Mouse (Mus musculus): ENCODE measurements at regions not wholly inside any gene's neighbourhood (a gene's known extent, or its start where the extent isn't known, plus 50 kb on each side); places are given as distances from the start of the nearest gene placed in this dataset.
"Not testable (repeated sequence)": the region's sequence is repeated elsewhere in the genome, so short reads cannot be mapped to it uniquely, and the experiment has no call there.

DNA sequence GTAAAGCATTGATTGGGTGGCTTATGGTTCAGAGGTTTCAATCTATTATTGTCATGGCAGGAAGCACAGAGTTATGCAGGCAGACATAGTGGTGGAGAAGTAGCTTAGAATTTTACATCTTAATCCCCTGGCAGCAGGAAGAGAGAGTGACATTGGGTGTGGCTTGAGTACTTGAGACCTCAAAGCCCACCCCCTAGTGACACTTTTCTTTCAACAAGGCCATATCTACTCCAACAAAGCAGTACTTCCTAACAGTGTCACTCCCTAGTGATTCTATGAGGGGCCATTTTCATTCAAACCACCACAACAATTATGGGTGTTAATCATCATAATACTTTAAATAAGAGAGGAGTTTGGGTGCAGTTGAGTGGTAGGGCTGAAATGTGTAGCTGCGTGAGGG is 195.8 kb upstream of the Oprm1 start:
- Histone ChIP-seq H3K9ac (ENCODE audit: low read depth, low read length) (no peak overlapping the region), H3K4me3 (ENCODE audit: insufficient read depth, low read depth, low read length) (no peak overlapping the region), H3K36me3 (ENCODE audit: control insufficient read depth, insufficient read depth, low read length) (no peaks in the 10 kb centered on the region), H3K4me1 (ENCODE audit: control insufficient read depth, insufficient read depth, low read length) (no peaks in the 10 kb centered on the region), H3K79me2 (ENCODE audit: control insufficient read depth, insufficient read depth, low read length) (no peaks in the 10 kb centered on the region), H3K27me3 (ENCODE audit: control insufficient read depth, insufficient read depth, low read length) (no peaks in the 10 kb centered on the region), H3K27ac (replicated peaks; ENCODE audit: insufficient read depth, low read depth, low read length) (no peak overlapping the region)
- no peak for DNase-seq (ENCODE audit: extremely low read depth, low read depth, low spot score)
- TF ChIP-seq CTCF (IDR thresholded peaks at IDR 0.05; ENCODE audit: low read depth, low read length) = no peak
- 94% methylated on average over 1 of the region's 1 CpGs for WGBS

DNA sequence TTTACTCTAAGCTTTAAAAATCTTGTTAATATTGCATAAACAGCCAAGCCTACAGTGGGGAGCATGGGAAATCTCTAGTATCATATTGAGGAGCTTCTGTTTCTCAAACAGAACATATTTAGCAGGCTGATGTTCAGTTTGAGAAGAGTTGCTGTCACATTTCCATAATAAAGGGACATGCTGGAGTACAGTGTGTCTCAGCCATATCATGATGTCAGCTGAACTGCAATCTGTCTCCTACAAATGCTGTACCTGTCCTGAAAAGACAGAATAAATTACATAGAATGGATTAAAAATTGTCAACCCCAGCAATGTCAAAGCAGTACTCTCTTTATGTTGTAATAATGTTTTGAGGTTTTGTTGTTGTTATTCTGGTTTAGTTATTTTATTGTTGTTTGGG is 179.7 kb upstream of the Oprm1 start:
- no peaks in the 10 kb centered on the region for H3K27me3 ChIP-seq (ENCODE audit: control insufficient read depth, insufficient read depth, low read length)

GRCm38 (mm10) chr10:6585821-6586220 is 172.5 kb upstream of the Oprm1 start:
- H3K27ac ChIP-seq (replicated peaks; ENCODE audit: insufficient read depth, low read depth, low read length); H3K27me3 ChIP-seq (ENCODE audit: control insufficient read depth, insufficient read depth, low read length); H3K79me2 ChIP-seq (ENCODE audit: control insufficient read depth, insufficient read depth, low read length); H3K4me3 ChIP-seq (ENCODE audit: insufficient read depth, low read depth, low read length); H3K36me3 ChIP-seq (ENCODE audit: control insufficient read depth, insufficient read depth, low read length); H3K4me1 ChIP-seq (ENCODE audit: control insufficient read depth, insufficient read depth, low read length); DNase-seq (ENCODE audit: extremely low read depth, low read depth, low spot score); H3K9ac ChIP-seq (ENCODE audit: low read depth, low read length): not testable (repeated sequence)

More for the DNA sequence above, 179.7 kb upstream of the Oprm1 start:
- Histone ChIP-seq H3K4me1 (ENCODE audit: control insufficient read depth, insufficient read depth, low read length) (no peaks in the 10 kb centered on the region), H3K4me3 (ENCODE audit: insufficient read depth, low read depth, low read length) (no peak overlapping the region), H3K36me3 (ENCODE audit: control insufficient read depth, insufficient read depth, low read length) (no peaks in the 10 kb centered on the region), H3K9ac (ENCODE audit: low read depth, low read length) (no peak overlapping the region), H3K79me2 (ENCODE audit: control insufficient read depth, insufficient read depth, low read length) (no peaks in the 10 kb centered on the region), H3K27ac (replicated peaks; ENCODE audit: insufficient read depth, low read depth, low read length) (no peak overlapping the region)
- DNase-seq (ENCODE audit: extremely low read depth, low read depth, low spot score) = no peak
- TF ChIP-seq POLR2A (IDR thresholded peaks at IDR 0.05; ENCODE audit: extremely low read depth, insufficient read depth, low read length) = no peak

GRCm38 (mm10) chr10:6590211-6590610 is 168.1 kb upstream of the Oprm1 start:
- Histone ChIP-seq H3K4me1 (ENCODE audit: control insufficient read depth, insufficient read depth, low read length) (no peaks in the 10 kb centered on the region), H3K79me2 (ENCODE audit: control insufficient read depth, insufficient read depth, low read length) (no peaks in the 10 kb centered on the region), H3K4me3 (ENCODE audit: insufficient read depth, low read depth, low read length) (no peak overlapping the region), H3K36me3 (ENCODE audit: control insufficient read depth, insufficient read depth, low read length) (no peaks in the 10 kb centered on the region), H3K27me3 (ENCODE audit: control insufficient read depth, insufficient read depth, low read length) (no peaks in the 10 kb centered on the region), H3K9ac (ENCODE audit: low read depth, low read length) (no peak overlapping the region), H3K27ac (replicated peaks; ENCODE audit: insufficient read depth, low read depth, low read length) (no peak overlapping the region)
- DNase-seq (ENCODE audit: extremely low read depth, low read depth, low spot score) = no peak
- TF ChIP-seq CTCF (IDR thresholded peaks at IDR 0.05; ENCODE audit: low read depth, low read length) = no peak
- TF ChIP-seq POLR2A (IDR thresholded peaks at IDR 0.05; ENCODE audit: extremely low read depth, insufficient read depth, low read length) = no peak
- 82% methylated on average over 6 of the region's 6 CpGs for WGBS

DNA sequence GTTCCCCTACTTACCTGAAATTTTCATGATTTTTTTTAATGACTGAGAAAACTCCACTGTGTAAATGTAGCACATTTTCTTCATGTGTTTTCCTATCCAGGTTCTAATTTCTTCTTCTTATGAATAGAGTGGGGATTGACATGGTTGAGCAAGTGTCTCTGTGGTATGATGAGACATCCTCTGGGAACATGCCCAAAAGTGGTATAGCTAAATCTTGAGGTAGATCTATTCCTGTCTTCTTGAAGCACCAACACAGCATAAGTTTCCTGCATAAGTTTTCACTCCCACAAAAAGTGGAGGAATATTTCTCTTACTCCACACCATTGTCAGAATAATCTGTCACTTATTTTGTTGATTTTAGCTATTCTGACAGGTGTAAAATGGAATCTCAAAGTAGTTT is 161.1 kb upstream of the Oprm1 start:
- no peak for DNase-seq (ENCODE audit: extremely low read depth, low read depth, low spot score)
- Histone ChIP-seq H3K36me3 (ENCODE audit: control insufficient read depth, insufficient read depth, low read length) (no peaks in the 10 kb centered on the region), H3K9ac (ENCODE audit: low read depth, low read length) (no peak overlapping the region), H3K4me1 (ENCODE audit: control insufficient read depth, insufficient read depth, low read length) (no peaks in the 10 kb centered on the region), H3K4me3 (ENCODE audit: insufficient read depth, low read depth, low read length) (no peak overlapping the region), H3K79me2 (ENCODE audit: control insufficient read depth, insufficient read depth, low read length) (no peaks in the 10 kb centered on the region), H3K27ac (replicated peaks; ENCODE audit: insufficient read depth, low read depth, low read length) (no peak overlapping the region), H3K27me3 (ENCODE audit: control insufficient read depth, insufficient read depth, low read length) (no peaks in the 10 kb centered on the region)
- no peak for TF ChIP-seq POLR2A (IDR thresholded peaks at IDR 0.05; ENCODE audit: extremely low read depth, insufficient read depth, low read length)
- no peak for TF ChIP-seq CTCF (IDR thresholded peaks at IDR 0.05; ENCODE audit: low read depth, low read length)

- DNase-seq (ENCODE audit: extremely low read depth, low read depth, low spot score) = not testable (repeated sequence)
- 71% methylated on average over 3 of the region's 3 CpGs for WGBS
These were observed 159.7 kb upstream of the Oprm1 start for GRCm38 (mm10) chr10:6598586-6598985.

GRCm38 (mm10) chr10:6647576-6647975 is 110.7 kb upstream of the Oprm1 start:
- Histone ChIP-seq H3K4me3 (ENCODE audit: insufficient read depth, low read depth, low read length) (no peak overlapping the region), H3K27me3 (ENCODE audit: control insufficient read depth, insufficient read depth, low read length) (no peaks in the 10 kb centered on the region), H3K27ac (replicated peaks; ENCODE audit: insufficient read depth, low read depth, low read length) (no peak overlapping the region), H3K9ac (ENCODE audit: low read depth, low read length) (no peak overlapping the region), H3K4me1 (ENCODE audit: control insufficient read depth, insufficient read depth, low read length) (no peaks in the 10 kb centered on the region), H3K36me3 (ENCODE audit: control insufficient read depth, insufficient read depth, low read length) (no peaks in the 10 kb centered on the region), H3K79me2 (ENCODE audit: control insufficient read depth, insufficient read depth, low read length) (no peaks in the 10 kb centered on the region)
- DNase-seq (ENCODE audit: extremely low read depth, low read depth, low spot score) = no peak
- 12% methylated on average over 1 of the region's 1 CpGs for WGBS
- TF ChIP-seq CTCF (IDR thresholded peaks at IDR 0.05; ENCODE audit: low read depth, low read length) (no peak), POLR2A (IDR thresholded peaks at IDR 0.05; ENCODE audit: extremely low read depth, insufficient read depth, low read length) (no peak)

More at GRCm38 (mm10) chr10:6598586-6598985, 159.7 kb upstream of the Oprm1 start:
- H3K9ac ChIP-seq (ENCODE audit: low read depth, low read length); H3K4me1 ChIP-seq (ENCODE audit: control insufficient read depth, insufficient read depth, low read length); H3K4me3 ChIP-seq (ENCODE audit: insufficient read depth, low read depth, low read length); H3K27ac ChIP-seq (replicated peaks; ENCODE audit: insufficient read depth, low read depth, low read length); H3K79me2 ChIP-seq (ENCODE audit: control insufficient read depth, insufficient read depth, low read length); H3K36me3 ChIP-seq (ENCODE audit: control insufficient read depth, insufficient read depth, low read length); H3K27me3 ChIP-seq (ENCODE audit: control insufficient read depth, insufficient read depth, low read length): not testable (repeated sequence)
